Mouse (Mus musculus) 3T3-L1 (cell line): ENCODE measurements around the gene Cdadc1.

ENCODE experiments used
- DNase-seq: peaks from one replicate; pipeline ENCODE4 v3.0.0-alpha.2; 2015; ENCODE audit warnings: low read depth, low spot score

The Cdadc1 gene

GRCm38 (mm10) chr14:59543956-59544355, 53.8 kb downstream of the Cdadc1 start:
- no peak for DNase-seq

DNA sequence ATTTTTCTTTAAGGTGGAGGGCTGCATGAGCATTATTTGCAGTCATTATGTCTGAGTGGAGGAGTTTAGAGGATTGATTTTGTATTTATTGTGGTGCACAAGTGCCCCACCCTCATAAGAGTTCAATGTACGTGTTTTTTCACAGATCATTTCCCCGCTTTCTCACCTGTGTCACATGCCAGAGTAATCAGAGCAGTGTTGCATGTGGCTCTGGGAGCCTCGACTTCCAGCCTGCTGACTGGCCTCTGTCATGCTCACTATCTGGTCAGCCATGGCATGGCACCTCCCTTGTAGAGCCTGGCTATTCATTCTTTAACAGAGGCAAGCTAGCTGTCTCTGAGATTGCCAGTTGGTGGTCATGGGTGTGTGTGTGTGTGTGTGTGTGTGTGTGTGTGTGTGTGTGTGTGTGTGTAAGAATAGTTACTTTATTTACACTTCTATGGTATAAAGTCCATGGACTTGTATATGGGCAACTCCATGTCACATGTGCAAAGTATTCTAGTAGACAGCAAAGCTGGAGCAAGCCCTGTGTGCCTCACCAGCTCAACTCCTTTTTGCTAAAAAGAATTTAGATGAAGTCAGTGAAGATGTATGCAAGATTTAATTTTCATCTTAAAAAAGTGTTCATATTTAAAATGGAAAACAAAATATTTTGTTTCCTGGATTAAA, 54.5 kb downstream of the Cdadc1 start:
- no peak for DNase-seq

GRCm38 (mm10) chr14:59540761-59541160, 57.0 kb downstream of the Cdadc1 start:
- DNase-seq = no peak

DNA sequence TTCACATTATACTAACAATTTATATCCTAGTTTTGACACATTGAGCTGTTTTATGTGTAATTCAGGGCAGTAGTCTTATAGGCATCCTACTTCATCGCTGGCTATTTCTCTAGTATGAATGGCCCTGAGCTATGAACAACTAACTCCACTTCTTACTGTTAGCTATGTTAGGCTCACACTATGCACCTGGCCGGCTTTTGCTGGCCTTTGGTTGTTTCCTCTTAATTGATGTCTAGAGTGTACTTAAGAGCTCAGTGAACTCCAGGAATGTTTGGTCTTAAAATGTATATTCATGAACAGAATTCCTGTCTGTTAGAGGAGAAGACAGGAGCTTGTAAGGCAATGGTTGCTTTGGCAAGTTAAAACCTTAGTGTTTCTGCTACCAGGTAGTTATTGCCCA, 57.5 kb downstream of the Cdadc1 start:
- no peak for DNase-seq

DNA sequence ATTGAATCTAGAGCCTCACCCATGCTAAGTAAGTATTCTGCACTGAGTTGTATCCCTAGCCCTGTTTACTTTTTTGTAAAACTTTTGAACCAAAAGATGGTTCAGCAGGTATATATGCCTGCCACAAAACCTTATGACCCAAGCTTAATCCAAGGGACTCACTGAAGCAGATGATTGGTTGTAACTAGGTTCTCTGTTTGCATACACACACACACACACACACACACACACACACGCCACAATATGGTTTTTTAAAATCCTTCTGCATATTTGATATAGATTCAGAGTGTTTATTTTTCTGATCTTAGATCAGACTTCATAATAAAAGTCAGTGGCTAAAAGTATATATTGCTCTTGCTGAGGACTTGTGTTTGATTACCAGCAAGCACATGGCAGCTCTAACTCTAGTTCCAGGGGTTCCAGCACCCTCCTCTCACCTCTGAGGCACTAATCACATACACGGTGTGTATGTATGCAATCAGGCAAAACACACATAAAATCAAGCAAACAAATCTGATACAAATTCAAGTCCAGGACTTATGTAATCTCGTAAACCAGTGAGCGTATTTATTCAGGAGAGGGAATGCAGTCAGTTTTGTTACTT, 59.8 kb downstream of the Cdadc1 start:
- DNase-seq = no peak

DNA sequence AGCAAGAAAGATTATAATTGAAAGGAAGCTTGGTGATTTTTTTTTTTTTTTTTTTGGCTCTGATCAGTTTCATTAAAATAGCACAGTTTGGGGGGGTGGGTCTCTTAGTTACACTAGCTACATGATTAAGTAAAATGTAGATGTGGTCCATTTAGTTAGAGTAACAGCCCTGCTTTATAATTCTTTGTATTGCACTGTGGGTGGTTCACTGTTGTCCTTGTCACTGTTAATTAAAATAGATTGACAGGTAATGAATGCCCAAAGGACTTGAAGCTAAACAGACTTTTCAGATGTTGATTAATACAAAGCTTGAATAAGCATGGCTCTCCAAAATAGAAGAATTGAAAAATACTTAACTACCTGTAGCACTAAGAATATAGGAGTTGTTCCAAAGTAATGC, 63.9 kb downstream of the Cdadc1 start:
- no peak for DNase-seq

DNA sequence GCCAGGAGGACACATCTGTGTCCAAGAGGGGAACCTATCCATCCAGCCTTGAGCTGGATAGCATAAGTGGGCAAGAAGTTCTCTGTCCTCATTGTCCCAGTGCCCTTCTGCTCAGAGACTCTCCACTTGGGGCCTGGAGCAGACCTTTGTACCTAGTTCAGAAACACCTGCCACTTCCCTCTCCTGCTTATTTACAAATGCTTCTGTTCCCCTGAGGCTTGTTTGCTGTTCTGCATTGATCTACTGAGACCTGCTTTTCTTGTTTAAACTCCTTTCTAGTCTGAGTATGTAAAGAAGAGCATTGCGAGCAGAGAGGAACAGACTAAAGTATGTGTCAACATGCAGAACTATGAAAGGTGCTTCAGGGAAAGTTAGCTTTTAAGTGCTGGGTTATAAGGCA, 64.8 kb downstream of the Cdadc1 start:
- DNase-seq = no peak

- no peak for DNase-seq
Measured at GRCm38 (mm10) chr14:59530801-59531200, 67.0 kb downstream of the Cdadc1 start.

- DNase-seq = no peak
Measured at GRCm38 (mm10) chr14:59525843-59526242, 71.9 kb downstream of the Cdadc1 start.

DNA sequence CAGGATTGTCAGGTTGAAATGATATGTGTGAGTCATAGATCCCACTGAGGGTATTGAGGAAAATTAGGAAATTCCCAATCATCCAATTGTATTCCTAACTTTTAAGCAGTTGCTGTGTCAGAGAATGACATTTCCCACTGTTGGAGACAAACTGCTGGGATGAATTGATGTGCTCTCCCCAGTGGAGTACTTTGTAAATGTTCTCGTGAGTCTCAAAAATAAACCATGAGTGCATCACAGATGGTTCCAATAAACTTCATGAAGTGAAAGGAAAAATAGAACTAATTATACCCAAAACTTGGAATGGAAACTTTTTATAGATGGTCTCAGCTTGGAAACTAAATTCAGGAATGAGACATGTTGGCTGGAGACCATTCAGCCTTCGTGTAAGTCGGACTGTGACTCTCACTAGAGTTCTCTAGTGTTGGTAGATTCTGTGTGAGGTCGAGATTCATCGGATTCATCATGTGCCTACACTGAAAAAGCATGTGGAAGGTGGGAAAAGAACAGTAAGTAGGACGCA, 83.8 kb downstream of the Cdadc1 start:
- peak; percentile 5 for DNase-seq
